Mouse (Mus musculus): Measurements from ENCODE around the gene Wdpcp. TPM values are rescaled to one million over a fixed set of nuclear protein-coding genes. Genes with fewer than 3 reads are reported as not detected.

The Wdpcp gene
- polyA plus RNA-seq, 1 experiment from 2014 or later, result 9.2 TPM

GRCm38 (mm10) chr11:21602497-21602896, 30.5 kb downstream of the Wdpcp start:
- Histone ChIP-seq H3K36me3 (no peaks in the 10 kb centered on the region), H3K27ac (no peak overlapping the region), H3K4me3 (no peak overlapping the region), H3K27me3 (ENCODE audit: low read depth, poor library complexity, severe bottlenecking) (no peaks in the 10 kb centered on the region), H3K4me1 (no peaks in the 10 kb centered on the region), H3K9me3 (replicated peaks) (no peaks in the 10 kb centered on the region)
- 72% methylated on average over 5 of the region's 5 CpGs for WGBS
- DNase-seq (ENCODE audit: low spot score), result no peak

GRCm38 (mm10) chr11:21615915-21616314, 43.9 kb downstream of the Wdpcp start:
- Histone ChIP-seq H3K4me1 (no peaks in the 10 kb centered on the region), H3K9me3 (replicated peaks) (no peaks in the 10 kb centered on the region), H3K27me3 (ENCODE audit: low read depth, poor library complexity, severe bottlenecking) (no peaks in the 10 kb centered on the region), H3K4me3 (no peak overlapping the region), H3K27ac (no peak overlapping the region), H3K36me3 (no peaks in the 10 kb centered on the region)
- no peak for DNase-seq (ENCODE audit: low spot score)

GRCm38 (mm10) chr11:21634171-21634907, 62.3 kb downstream of the Wdpcp start:
- 60% methylated on average over 9 of the region's 9 CpGs for WGBS
- no peak for DNase-seq (ENCODE audit: low spot score)
- Histone ChIP-seq H3K9me3 (replicated peaks) (no peaks in the 10 kb centered on the region), H3K4me1 (peaks cover 7% of the 10 kb centered on the region), H3K27me3 (ENCODE audit: low read depth, poor library complexity, severe bottlenecking) (no peaks in the 10 kb centered on the region), H3K27ac (no peak overlapping the region), H3K36me3 (no peaks in the 10 kb centered on the region), H3K4me3 (no peak overlapping the region)

GRCm38 (mm10) chr11:21638341-21638740, 66.3 kb downstream of the Wdpcp start:
- Histone ChIP-seq H3K9me3 (replicated peaks) (no peaks in the 10 kb centered on the region), H3K4me3 (no peak overlapping the region), H3K27me3 (ENCODE audit: low read depth, poor library complexity, severe bottlenecking) (no peaks in the 10 kb centered on the region), H3K27ac (no peak overlapping the region), H3K36me3 (no peaks in the 10 kb centered on the region), H3K4me1 (peaks cover 7% of the 10 kb centered on the region)
- 29% methylated on average over 5 of the region's 5 CpGs for WGBS
- no peak for DNase-seq (ENCODE audit: low spot score)

- H3K27ac ChIP-seq, result no peak overlapping the region
- DNase-seq (ENCODE audit: low spot score), result no peak
Observed at GRCm38 (mm10) chr11:21639534-21639933, 67.5 kb downstream of the Wdpcp start.

GRCm38 (mm10) chr11:21644231-21644630, 72.2 kb downstream of the Wdpcp start:
- Histone ChIP-seq H3K4me1 (no peaks in the 10 kb centered on the region), H3K36me3 (no peaks in the 10 kb centered on the region), H3K27me3 (ENCODE audit: low read depth, poor library complexity, severe bottlenecking) (no peaks in the 10 kb centered on the region), H3K27ac (no peak overlapping the region), H3K9me3 (replicated peaks) (no peaks in the 10 kb centered on the region), H3K4me3 (no peak overlapping the region)
- whole genome bisulfite sequencing, result 74% methylated on average over 4 of the region's 4 CpGs
- no peak for DNase-seq (ENCODE audit: low spot score)

More at GRCm38 (mm10) chr11:21639534-21639933, 67.5 kb downstream of the Wdpcp start:
- H3K36me3 ChIP-seq, result no peaks in the 10 kb centered on the region
- no peaks in the 10 kb centered on the region for H3K27me3 ChIP-seq (ENCODE audit: low read depth, poor library complexity, severe bottlenecking)
- no peak overlapping the region for H3K4me3 ChIP-seq
- peaks cover 7% of the 10 kb centered on the region for H3K4me1 ChIP-seq
- WGBS, result 53% methylated on average over 2 of the region's 2 CpGs
- no peaks in the 10 kb centered on the region for H3K9me3 ChIP-seq (replicated peaks)

- no peaks in the 10 kb centered on the region for H3K9me3 ChIP-seq (replicated peaks)
- no peaks in the 10 kb centered on the region for H3K27me3 ChIP-seq (ENCODE audit: low read depth, poor library complexity, severe bottlenecking)
- no peaks in the 10 kb centered on the region for H3K4me1 ChIP-seq
- 87% methylated on average over 3 of the region's 3 CpGs for WGBS
- DNase-seq (ENCODE audit: low spot score), result no peak
- H3K27ac ChIP-seq, result no peak overlapping the region
- no peaks in the 10 kb centered on the region for H3K36me3 ChIP-seq
- no peak overlapping the region for H3K4me3 ChIP-seq
Observed at GRCm38 (mm10) chr11:21646136-21646535, 74.1 kb downstream of the Wdpcp start.

GRCm38 (mm10) chr11:21658985-21659384, 87.0 kb downstream of the Wdpcp start:
- H3K27me3 ChIP-seq (ENCODE audit: low read depth, poor library complexity, severe bottlenecking), result no peaks in the 10 kb centered on the region
- no peaks in the 10 kb centered on the region for H3K36me3 ChIP-seq
- no peaks in the 10 kb centered on the region for H3K4me1 ChIP-seq
- DNase-seq (ENCODE audit: low spot score), result no peak
- H3K4me3 ChIP-seq, result no peak overlapping the region
- no peak overlapping the region for H3K27ac ChIP-seq
- no peaks in the 10 kb centered on the region for H3K9me3 ChIP-seq (replicated peaks)
- WGBS, result 66% methylated on average over 3 of the region's 3 CpGs

GRCm38 (mm10) chr11:21677034-21677433, 105.0 kb downstream of the Wdpcp start:
- no peak for DNase-seq (ENCODE audit: low spot score)
- Histone ChIP-seq H3K4me3 (no peak overlapping the region), H3K27me3 (ENCODE audit: low read depth, poor library complexity, severe bottlenecking) (no peaks in the 10 kb centered on the region), H3K9me3 (replicated peaks) (no peaks in the 10 kb centered on the region), H3K27ac (no peak overlapping the region), H3K36me3 (no peaks in the 10 kb centered on the region), H3K4me1 (no peaks in the 10 kb centered on the region)
- WGBS, result 76% methylated on average over 2 of the region's 2 CpGs

GRCm38 (mm10) chr11:21688441-21688840, 116.4 kb downstream of the Wdpcp start:
- Histone ChIP-seq H3K27me3 (ENCODE audit: low read depth, poor library complexity, severe bottlenecking) (no peaks in the 10 kb centered on the region), H3K4me1 (no peaks in the 10 kb centered on the region), H3K27ac (no peak overlapping the region), H3K9me3 (replicated peaks) (no peaks in the 10 kb centered on the region), H3K4me3 (no peak overlapping the region), H3K36me3 (no peaks in the 10 kb centered on the region)
- no peak for DNase-seq (ENCODE audit: low spot score)
- WGBS, result 85% methylated on average over 6 of the region's 6 CpGs

- H3K36me3 ChIP-seq, result no peaks in the 10 kb centered on the region
- H3K27ac ChIP-seq, result no peak overlapping the region
- WGBS, result 94% methylated on average over 2 of the region's 2 CpGs
- H3K9me3 ChIP-seq (replicated peaks), result no peaks in the 10 kb centered on the region
- H3K27me3 ChIP-seq (ENCODE audit: low read depth, poor library complexity, severe bottlenecking), result no peaks in the 10 kb centered on the region
- H3K4me3 ChIP-seq, result no peak overlapping the region
- DNase-seq (ENCODE audit: low spot score), result no peak
- H3K4me1 ChIP-seq, result no peaks in the 10 kb centered on the region
Observed at GRCm38 (mm10) chr11:21690730-21691129, 118.7 kb downstream of the Wdpcp start.

- Histone ChIP-seq H3K27me3 (ENCODE audit: low read depth, poor library complexity, severe bottlenecking) (no peaks in the 10 kb centered on the region), H3K27ac (no peak overlapping the region), H3K9me3 (replicated peaks) (no peaks in the 10 kb centered on the region), H3K36me3 (no peaks in the 10 kb centered on the region), H3K4me3 (no peak overlapping the region), H3K4me1 (no peaks in the 10 kb centered on the region)
- 85% methylated on average over 6 of the region's 6 CpGs for WGBS
- no peak for DNase-seq (ENCODE audit: low spot score)
Observed at GRCm38 (mm10) chr11:21694087-21694486, 122.1 kb downstream of the Wdpcp start.

- DNase-seq (ENCODE audit: low spot score), result no peak
- no peaks in the 10 kb centered on the region for H3K4me1 ChIP-seq
- H3K36me3 ChIP-seq, result no peaks in the 10 kb centered on the region
- H3K27me3 ChIP-seq (ENCODE audit: low read depth, poor library complexity, severe bottlenecking), result no peaks in the 10 kb centered on the region
- H3K4me3 ChIP-seq, result no peak overlapping the region
- H3K9me3 ChIP-seq (replicated peaks), result no peaks in the 10 kb centered on the region
- WGBS, result 71% methylated on average over 3 of the region's 3 CpGs
- H3K27ac ChIP-seq, result no peak overlapping the region
Observed at GRCm38 (mm10) chr11:21697642-21698041, 125.6 kb downstream of the Wdpcp start.

- Histone ChIP-seq H3K4me3 (no peak overlapping the region), H3K27me3 (ENCODE audit: low read depth, poor library complexity, severe bottlenecking) (no peaks in the 10 kb centered on the region), H3K9me3 (replicated peaks) (no peaks in the 10 kb centered on the region), H3K36me3 (no peaks in the 10 kb centered on the region), H3K4me1 (no peaks in the 10 kb centered on the region), H3K27ac (no peak overlapping the region)
- no peak for DNase-seq (ENCODE audit: low spot score)
Observed at GRCm38 (mm10) chr11:21713508-21713907, 141.5 kb downstream of the Wdpcp start.
